Mouse (Mus musculus): ENCODE data around the gene Havcr1.
A peak's percentile ranks its signal among the peaks of the same experiment; 100 is the strongest.
"Not testable (repeated sequence)": the region's sequence is repeated elsewhere in the genome, so short reads cannot be mapped to it uniquely, and the experiment has no call there.

The Havcr1 gene

GRCm38 (mm10) chr11:46735076-46735475 lies at the start of gene Havcr1:
TSS of gene Havcr1 (plus strand) at chr11:46735080.
- DNase-seq (ENCODE audit: low read depth, low spot score), result not testable (repeated sequence)

- no peak for DNase-seq (ENCODE audit: low read depth, low spot score)
These were observed 44.7 kb upstream of the Havcr1 start for GRCm38 (mm10) chr11:46690136-46690535.

- not testable (repeated sequence) for DNase-seq (ENCODE audit: low read depth, low spot score)
These were observed 39.0 kb upstream of the Havcr1 start for GRCm38 (mm10) chr11:46695849-46696248.

GRCm38 (mm10) chr11:46697433-46698277 lies 37.2 kb upstream of the Havcr1 start:
- no peak for DNase-seq (ENCODE audit: low read depth, low spot score)

GRCm38 (mm10) chr11:46698278-46698655 lies 36.6 kb upstream of the Havcr1 start:
- no peak for DNase-seq (ENCODE audit: low read depth, low spot score)

- DNase-seq (ENCODE audit: low read depth, low spot score), result no peak
These were observed 36.0 kb upstream of the Havcr1 start for GRCm38 (mm10) chr11:46698830-46699229.

- DNase-seq (ENCODE audit: low read depth, low spot score), result no peak
These were observed 28.1 kb upstream of the Havcr1 start, which contains the start of gene Timd2 for GRCm38 (mm10) chr11:46706664-46707356. TSS of gene Timd2 (minus strand) at chr11:46707061.

- no peak for DNase-seq (ENCODE audit: low read depth, low spot score)
These were observed 3.3 kb upstream of the Havcr1 start for GRCm38 (mm10) chr11:46731541-46732070.

GRCm38 (mm10) chr11:46733242-46733789 lies 1.6 kb upstream of the Havcr1 start:
- DNase-seq (ENCODE audit: low read depth, low spot score), result peak; percentile 51

GRCm38 (mm10) chr11:46734617-46735016 lies 263 bp upstream of the Havcr1 start:
- no peak for DNase-seq (ENCODE audit: low read depth, low spot score)

GRCm38 (mm10) chr11:46739501-46739900 lies 4.6 kb downstream of the Havcr1 start:
- no peak for DNase-seq (ENCODE audit: low read depth, low spot score)

GRCm38 (mm10) chr11:46740886-46741285 lies 6.0 kb downstream of the Havcr1 start:
- DNase-seq (ENCODE audit: low read depth, low spot score), result no peak

- DNase-seq (ENCODE audit: low read depth, low spot score), result no peak
These were observed 6.8 kb downstream of the Havcr1 start for GRCm38 (mm10) chr11:46741716-46742115.

GRCm38 (mm10) chr11:46747996-46748395 lies 13.1 kb downstream of the Havcr1 start:
- DNase-seq (ENCODE audit: low read depth, low spot score), result no peak

GRCm38 (mm10) chr11:46753662-46754061 lies 18.8 kb downstream of the Havcr1 start:
- no peak for DNase-seq (ENCODE audit: low read depth, low spot score)

- no peak for DNase-seq (ENCODE audit: low read depth, low spot score)
These were observed 19.8 kb downstream of the Havcr1 start for GRCm38 (mm10) chr11:46754669-46755068.

GRCm38 (mm10) chr11:46755714-46756113 lies 20.8 kb downstream of the Havcr1 start:
- DNase-seq (ENCODE audit: low read depth, low spot score), result not testable (repeated sequence)

- DNase-seq (ENCODE audit: low read depth, low spot score), result no peak
These were observed 42.0 kb downstream of the Havcr1 start for GRCm38 (mm10) chr11:46776879-46777278.

- DNase-seq (ENCODE audit: low read depth, low spot score), result peak; percentile 6
These were observed 44.9 kb downstream of the Havcr1 start for GRCm38 (mm10) chr11:46779811-46780210.

GRCm38 (mm10) chr11:46804440-46804839 lies 69.6 kb downstream of the Havcr1 start:
- DNase-seq (ENCODE audit: low read depth, low spot score), result peak; percentile 24

- no peak for DNase-seq (ENCODE audit: low read depth, low spot score)
These were observed 75.6 kb downstream of the Havcr1 start, which contains the start of gene Timd4 for GRCm38 (mm10) chr11:46810511-46810910. TSS of gene Timd4 (plus strand) at chr11:46810800.

- no peak for DNase-seq (ENCODE audit: low read depth, low spot score)
These were observed 82.8 kb downstream of the Havcr1 start for GRCm38 (mm10) chr11:46817692-46818091.
